Mouse (Mus musculus): ENCODE measurements around the gene Fgf15. TPM values are rescaled to one million over a fixed set of nuclear protein-coding genes. Genes with fewer than 3 reads are reported as not detected.
"Not testable (repeated sequence)": the region's sequence is repeated elsewhere in the genome, so short reads cannot be mapped to it uniquely, and the experiment has no call there.

Gene Fgf15
- polyA plus RNA-seq, 1 experiment = not detected

DNA sequence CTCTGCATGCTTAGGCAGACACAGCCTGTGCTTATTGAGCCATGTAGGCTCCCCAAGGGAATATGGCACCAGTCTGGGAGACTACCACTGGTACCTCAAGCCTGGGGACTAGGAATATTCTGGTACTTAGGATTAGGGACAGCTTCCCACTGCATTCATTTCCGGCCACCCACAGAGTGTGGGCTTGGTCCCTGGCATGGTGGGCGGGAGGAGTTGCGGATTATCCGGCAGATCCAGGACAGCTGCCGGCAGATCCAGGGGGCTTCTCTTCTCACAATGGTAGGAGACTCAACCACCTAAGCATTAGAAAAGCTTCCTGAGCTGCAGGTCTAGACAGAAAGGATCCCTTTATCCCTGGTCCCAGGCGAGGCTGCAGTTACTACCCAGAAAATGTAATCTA is 2.2 kb downstream of the Fgf15 start:
- Histone ChIP-seq H3K4me1 (ENCODE audit: control insufficient read depth) (peaks cover 24% of the 10 kb centered on the region), H3K36me3 (ENCODE audit: control insufficient read depth) (no peaks in the 10 kb centered on the region), H3K9me3 (ENCODE audit: control insufficient read depth, low read length) (peaks cover 8% of the 10 kb centered on the region; the same call in 1 of the 2 replicates), H3K27me3 (ENCODE audit: control insufficient read depth) (peaks cover 80% of the 10 kb centered on the region), H3K4me3 (replicated peaks) (no peak overlapping the region)
- no peak for TF ChIP-seq GATA1 (IDR thresholded peaks at IDR 0.05; ENCODE audit: low read length)
- TF ChIP-seq TAL1 (IDR thresholded peaks at IDR 0.05; ENCODE audit: low read length) = no peak

DNA sequence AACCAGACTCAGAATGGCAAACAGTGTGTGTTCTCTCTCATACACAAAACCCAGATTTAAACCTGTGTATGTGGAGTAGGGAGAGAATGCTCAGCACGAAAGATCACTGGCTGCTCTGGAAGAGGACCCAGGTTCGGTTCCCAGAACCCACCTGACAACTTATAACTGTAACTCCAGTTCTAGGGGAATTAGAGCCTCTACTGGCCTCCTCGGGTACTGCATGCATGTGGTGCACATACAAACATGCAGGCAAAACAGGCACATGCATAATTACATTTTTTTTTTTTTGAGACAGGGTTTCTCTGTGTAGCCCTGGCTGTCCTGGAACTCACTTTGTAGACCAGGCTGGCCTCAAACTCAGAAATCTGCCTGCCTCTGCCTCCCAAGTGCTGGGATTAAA is 9.2 kb downstream of the Fgf15 start:
- H3K4me3 ChIP-seq (replicated peaks); H3K36me3 ChIP-seq (ENCODE audit: control insufficient read depth); H3K9me3 ChIP-seq (ENCODE audit: control insufficient read depth, low read length): not testable (repeated sequence)
- peaks cover 13% of the 10 kb centered on the region for H3K4me1 ChIP-seq (ENCODE audit: control insufficient read depth)
- H3K27me3 ChIP-seq (ENCODE audit: control insufficient read depth) = peaks cover 38% of the 10 kb centered on the region

DNA sequence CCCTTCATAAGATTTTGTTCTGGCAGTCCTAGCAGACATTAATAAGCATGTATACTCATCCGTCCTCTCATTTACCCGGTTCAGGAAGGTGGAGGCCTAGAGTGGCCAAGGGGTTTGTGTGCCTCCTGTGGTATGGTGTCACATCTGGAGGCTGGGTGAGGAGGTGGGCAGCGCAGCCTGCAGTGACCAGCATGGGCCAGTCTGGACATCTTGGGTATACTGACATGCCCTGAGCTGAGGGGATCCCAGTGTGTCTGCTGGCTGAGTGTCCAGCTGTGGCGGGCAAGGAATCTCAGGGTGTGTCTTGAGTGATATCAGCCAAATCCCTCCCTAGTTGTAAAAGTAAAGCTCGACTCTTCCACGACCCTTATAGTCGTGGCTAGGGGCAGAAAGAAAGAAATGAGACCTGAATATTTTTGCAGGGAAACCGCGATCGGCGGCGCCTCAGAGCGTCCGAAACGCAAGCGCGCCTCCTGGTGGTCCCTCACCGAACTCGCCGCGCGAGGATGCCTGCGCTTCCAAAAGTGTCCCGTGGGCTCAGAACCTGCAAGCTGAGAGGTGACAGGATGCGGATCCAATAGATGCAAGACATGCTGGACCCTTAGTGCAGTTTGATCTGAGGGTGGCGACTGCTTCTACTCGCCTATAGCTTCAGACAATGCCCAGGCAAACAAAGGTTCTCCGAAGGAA is 10.5 kb downstream of the Fgf15 start:
- Histone ChIP-seq H3K4me3 (replicated peaks) (no peak overlapping the region), H3K4me1 (ENCODE audit: control insufficient read depth) (peaks cover 13% of the 10 kb centered on the region), H3K36me3 (ENCODE audit: control insufficient read depth) (no peaks in the 10 kb centered on the region), H3K9me3 (ENCODE audit: control insufficient read depth, low read length) (peaks cover 3% of the 10 kb centered on the region), H3K27me3 (ENCODE audit: control insufficient read depth) (peaks cover 30% of the 10 kb centered on the region)
- no peak for TF ChIP-seq GATA1 (IDR thresholded peaks at IDR 0.05; ENCODE audit: low read length)
- no peak for TF ChIP-seq TAL1 (IDR thresholded peaks at IDR 0.05; ENCODE audit: low read length)

GRCm38 (mm10) chr7:144907793-144908192 is 11.5 kb downstream of the Fgf15 start:
- peaks cover 23% of the 10 kb centered on the region for H3K27me3 ChIP-seq (ENCODE audit: control insufficient read depth)
- H3K9me3 ChIP-seq (ENCODE audit: control insufficient read depth, low read length) = peaks cover 3% of the 10 kb centered on the region
- no peaks in the 10 kb centered on the region for H3K36me3 ChIP-seq (ENCODE audit: control insufficient read depth)
- peaks cover 13% of the 10 kb centered on the region for H3K4me1 ChIP-seq (ENCODE audit: control insufficient read depth)
- H3K4me3 ChIP-seq (replicated peaks) = no peak overlapping the region
- no peak for TF ChIP-seq GATA1 (IDR thresholded peaks at IDR 0.05; ENCODE audit: low read length)
- no peak for TF ChIP-seq TAL1 (IDR thresholded peaks at IDR 0.05; ENCODE audit: low read length)

DNA sequence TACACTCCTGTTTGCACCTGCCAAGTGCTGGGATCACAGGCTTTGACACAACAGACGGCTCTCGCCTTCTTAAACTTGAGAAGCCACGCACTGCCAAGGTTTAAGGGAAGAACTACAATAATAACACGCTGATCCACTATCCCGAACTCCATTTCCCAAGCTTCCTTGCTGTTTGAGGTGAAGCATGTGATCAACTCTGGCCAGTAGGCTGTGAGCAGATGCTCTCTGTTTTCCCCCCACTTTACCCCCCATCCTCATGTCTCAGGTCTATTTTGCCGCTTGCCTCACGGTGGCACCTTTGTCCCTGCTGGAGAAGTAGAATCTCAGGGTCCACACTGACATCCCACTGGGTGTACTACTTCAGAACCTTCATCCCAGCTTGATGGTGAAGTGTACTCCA is 12.4 kb downstream of the Fgf15 start:
- Histone ChIP-seq H3K27me3 (ENCODE audit: control insufficient read depth) (peaks cover 21% of the 10 kb centered on the region), H3K9me3 (ENCODE audit: control insufficient read depth, low read length) (peaks cover 3% of the 10 kb centered on the region), H3K4me1 (ENCODE audit: control insufficient read depth) (peaks cover 13% of the 10 kb centered on the region), H3K4me3 (replicated peaks) (no peak overlapping the region), H3K36me3 (ENCODE audit: control insufficient read depth) (no peaks in the 10 kb centered on the region)
- TF ChIP-seq TAL1 (IDR thresholded peaks at IDR 0.05; ENCODE audit: low read length) = no peak
- TF ChIP-seq GATA1 (IDR thresholded peaks at IDR 0.05; ENCODE audit: low read length) = no peak

GRCm38 (mm10) chr7:144911121-144911520 is 14.8 kb downstream of the Fgf15 start:
- H3K27me3 ChIP-seq (ENCODE audit: control insufficient read depth) = peaks cover 16% of the 10 kb centered on the region
- H3K9me3 ChIP-seq (ENCODE audit: control insufficient read depth, low read length) = no peaks in the 10 kb centered on the region

DNA sequence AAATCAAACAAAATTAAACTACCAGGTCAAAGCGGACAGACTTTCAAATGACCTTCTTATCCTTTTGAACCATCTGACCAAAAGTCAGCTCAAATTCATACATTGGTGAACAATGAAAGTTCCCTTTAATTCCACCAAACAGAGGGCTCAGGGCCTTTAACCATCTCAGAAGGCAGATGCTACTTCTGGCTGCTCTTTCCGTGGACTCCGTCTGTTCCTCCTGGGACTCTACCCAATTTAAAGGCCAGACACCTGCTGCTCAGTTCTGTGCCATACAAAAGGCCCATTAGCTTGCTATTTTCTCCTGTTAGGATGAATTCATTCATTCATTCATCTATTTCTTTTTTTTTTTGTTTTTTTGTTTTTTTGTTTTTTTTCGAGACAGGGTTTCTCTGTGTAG is 16.6 kb downstream of the Fgf15 start:
- peaks cover 24% of the 10 kb centered on the region for H3K4me1 ChIP-seq (ENCODE audit: control insufficient read depth)

More at GRCm38 (mm10) chr7:144911121-144911520, 14.8 kb downstream of the Fgf15 start:
- TF ChIP-seq TAL1 (IDR thresholded peaks at IDR 0.05; ENCODE audit: low read length) (no peak), GATA1 (IDR thresholded peaks at IDR 0.05; ENCODE audit: low read length) (no peak)
- Histone ChIP-seq H3K36me3 (ENCODE audit: control insufficient read depth) (no peaks in the 10 kb centered on the region), H3K4me1 (ENCODE audit: control insufficient read depth) (peaks cover 30% of the 10 kb centered on the region), H3K4me3 (replicated peaks) (no peak overlapping the region)

DNA sequence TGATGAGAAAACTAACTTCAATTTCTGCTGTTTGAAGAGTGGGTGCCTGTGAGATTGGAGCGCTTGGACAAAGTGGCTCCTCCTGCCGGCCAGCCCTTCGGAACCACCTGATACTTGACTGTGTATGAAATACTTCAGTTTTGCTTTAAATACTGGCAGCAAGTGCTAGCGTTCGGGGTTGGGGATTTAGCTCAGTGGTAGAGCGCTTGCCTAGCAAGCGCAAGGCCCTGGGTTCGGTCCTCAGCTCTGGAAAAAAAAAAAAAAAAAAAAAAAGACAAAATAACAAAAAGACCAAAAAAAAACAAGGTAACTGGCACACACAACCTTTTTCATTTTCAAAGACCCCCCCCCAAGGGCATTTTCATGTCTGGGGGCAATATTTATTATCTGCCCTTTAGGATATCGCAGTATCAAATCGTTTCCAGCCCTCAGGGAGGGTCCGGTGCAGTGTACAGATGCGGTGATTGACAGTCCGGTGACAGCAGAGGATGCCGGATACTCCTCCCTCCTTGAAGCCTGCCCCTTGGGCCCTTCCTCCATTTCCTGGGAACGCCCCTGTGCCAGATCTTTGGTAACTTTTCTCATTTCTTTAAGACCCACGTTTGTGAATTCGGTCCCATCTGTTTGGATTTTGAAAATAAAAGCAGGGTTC is 18.1 kb downstream of the Fgf15 start:
- Histone ChIP-seq H3K27me3 (ENCODE audit: control insufficient read depth) (peaks cover 5% of the 10 kb centered on the region), H3K36me3 (ENCODE audit: control insufficient read depth) (peaks cover 30% of the 10 kb centered on the region), H3K4me3 (replicated peaks) (peak overlapping the region; percentile 97), H3K9me3 (ENCODE audit: control insufficient read depth, low read length) (no peaks in the 10 kb centered on the region), H3K4me1 (ENCODE audit: control insufficient read depth) (peaks cover 24% of the 10 kb centered on the region)
- TF ChIP-seq TAL1 (IDR thresholded peaks at IDR 0.05; ENCODE audit: low read length) (no peak), GATA1 (IDR thresholded peaks at IDR 0.05; ENCODE audit: low read length) (no peak)

More for the DNA sequence above, 16.6 kb downstream of the Fgf15 start:
- TF ChIP-seq GATA1 (IDR thresholded peaks at IDR 0.05; ENCODE audit: low read length) (no peak), TAL1 (IDR thresholded peaks at IDR 0.05; ENCODE audit: low read length) (no peak)
- no peak overlapping the region for H3K4me3 ChIP-seq (replicated peaks)
- H3K9me3 ChIP-seq (ENCODE audit: control insufficient read depth, low read length) = no peaks in the 10 kb centered on the region
- peaks cover 11% of the 10 kb centered on the region for H3K27me3 ChIP-seq (ENCODE audit: control insufficient read depth)
- peaks cover 16% of the 10 kb centered on the region for H3K36me3 ChIP-seq (ENCODE audit: control insufficient read depth)

GRCm38 (mm10) chr7:144914948-144915750 is 18.8 kb downstream of the Fgf15 start, which contains the start of gene LTO1:
Gene LTO1 (plus strand): TSS chr7:144915100.
- Histone ChIP-seq H3K27me3 (ENCODE audit: control insufficient read depth) (peaks cover 2% of the 10 kb centered on the region; the same call in 1 of the 2 replicates), H3K4me3 (replicated peaks) (peak within 1 kb of the TSS; percentile 97), H3K9me3 (ENCODE audit: control insufficient read depth, low read length) (no peaks in the 10 kb centered on the region), H3K4me1 (ENCODE audit: control insufficient read depth) (peaks cover 24% of the 10 kb centered on the region), H3K36me3 (ENCODE audit: control insufficient read depth) (peaks cover 37% of the 10 kb centered on the region)
- no peak for TF ChIP-seq GATA1 (IDR thresholded peaks at IDR 0.05; ENCODE audit: low read length)
- no peak for TF ChIP-seq TAL1 (IDR thresholded peaks at IDR 0.05; ENCODE audit: low read length)
